Mouse (Mus musculus) layer of hippocampus, adult 18-20 months (tissue): ENCODE data around the gene Mcpt4. TPM values are rescaled to one million over a fixed set of nuclear protein-coding genes. Genes with fewer than 3 reads are reported as not detected.

ENCODE experiments used
- microRNA-seq, 2 experiments: library from miRNA; unstranded; fragments of <30 nt; microRNA quantifications; one replicate each; pipeline ENCODE4 v1.2.0; 2021
- total RNA-seq, 2 experiments: library from RNA; stranded (reverse); gene quantifications; 2 replicates each; pipeline ENCODE4 v1.2.3; 2021

Mcpt4 gene
- total RNA-seq, 2 experiments from 2014 or later = 0.30 TPM; not detected in 1

Small RNA genes within 50 kb of the gene (microRNA-seq; reads per million reads assigned to microRNA genes)
- gene Mir6949 = 0 reads per million in 2 experiments

Other genes starting within 250 kb of the Mcpt4 start
- 1 to 10 TPM; 1.4 to 2.3 TPM for gene Nfatc4, start 239.2 kb downstream of the Mcpt4 start, total RNA-seq
- 1 to 10 TPM; 7.0 to 8.0 TPM for gene Nynrin, start 208.3 kb downstream of the Mcpt4 start, total RNA-seq
- under 1 TPM; 0.15 to 0.64 TPM for gene Cbln3, start 177.9 kb downstream of the Mcpt4 start, total RNA-seq
- 10 to 100 TPM; 11.4 to 12.2 TPM for gene Khnyn, start 177.4 kb downstream of the Mcpt4 start, total RNA-seq
- gene Sdr39u1, start 162.0 kb downstream of the Mcpt4 start, total RNA-seq = 10 to 100 TPM; 71.8 to 74.1 TPM
- not detected for gene Cma1, start 117.6 kb downstream of the Mcpt4 start, total RNA-seq
- gene Cma2, start 111.3 kb downstream of the Mcpt4 start, total RNA-seq = not detected
- not detected for gene Mcpt1, start 44.3 kb downstream of the Mcpt4 start, total RNA-seq
- gene Mcpt9, start 31.8 kb downstream of the Mcpt4 start, total RNA-seq = not detected
- not detected for gene Mcpt2, start 20.3 kb downstream of the Mcpt4 start, total RNA-seq
- gene Mcpt8, start 23.0 kb upstream of the Mcpt4 start, total RNA-seq = not detected
- not detected for gene Ctsg, start 40.3 kb upstream of the Mcpt4 start, total RNA-seq
- not detected for gene Gzme, start 58.3 kb upstream of the Mcpt4 start, total RNA-seq
- not detected for gene Gzmd, start 70.3 kb upstream of the Mcpt4 start, total RNA-seq
- gene Gzmg, start 97.3 kb upstream of the Mcpt4 start, total RNA-seq = not detected
- not detected for gene Gzmn, start 112.3 kb upstream of the Mcpt4 start, total RNA-seq
- not detected for gene Gzmf, start 149.1 kb upstream of the Mcpt4 start, total RNA-seq
- gene Gzmc, start 172.3 kb upstream of the Mcpt4 start, total RNA-seq = not detected
- not detected for gene Gzmb, start 199.9 kb upstream of the Mcpt4 start, total RNA-seq